Mouse (Mus musculus): ENCODE measurements around the gene Hist2h2aa1. TPM values are rescaled to one million over a fixed set of nuclear protein-coding genes. Genes with fewer than 3 reads are reported as not detected.
A peak's percentile ranks its signal among the peaks of the same experiment; 100 is the strongest.
"Not testable (repeated sequence)": the region's sequence is repeated elsewhere in the genome, so short reads cannot be mapped to it uniquely, and the experiment has no call there.

The Hist2h2aa1 gene
- polyA plus RNA-seq, 1 experiment from 2014 or later, result 19.9 TPM

DNA sequence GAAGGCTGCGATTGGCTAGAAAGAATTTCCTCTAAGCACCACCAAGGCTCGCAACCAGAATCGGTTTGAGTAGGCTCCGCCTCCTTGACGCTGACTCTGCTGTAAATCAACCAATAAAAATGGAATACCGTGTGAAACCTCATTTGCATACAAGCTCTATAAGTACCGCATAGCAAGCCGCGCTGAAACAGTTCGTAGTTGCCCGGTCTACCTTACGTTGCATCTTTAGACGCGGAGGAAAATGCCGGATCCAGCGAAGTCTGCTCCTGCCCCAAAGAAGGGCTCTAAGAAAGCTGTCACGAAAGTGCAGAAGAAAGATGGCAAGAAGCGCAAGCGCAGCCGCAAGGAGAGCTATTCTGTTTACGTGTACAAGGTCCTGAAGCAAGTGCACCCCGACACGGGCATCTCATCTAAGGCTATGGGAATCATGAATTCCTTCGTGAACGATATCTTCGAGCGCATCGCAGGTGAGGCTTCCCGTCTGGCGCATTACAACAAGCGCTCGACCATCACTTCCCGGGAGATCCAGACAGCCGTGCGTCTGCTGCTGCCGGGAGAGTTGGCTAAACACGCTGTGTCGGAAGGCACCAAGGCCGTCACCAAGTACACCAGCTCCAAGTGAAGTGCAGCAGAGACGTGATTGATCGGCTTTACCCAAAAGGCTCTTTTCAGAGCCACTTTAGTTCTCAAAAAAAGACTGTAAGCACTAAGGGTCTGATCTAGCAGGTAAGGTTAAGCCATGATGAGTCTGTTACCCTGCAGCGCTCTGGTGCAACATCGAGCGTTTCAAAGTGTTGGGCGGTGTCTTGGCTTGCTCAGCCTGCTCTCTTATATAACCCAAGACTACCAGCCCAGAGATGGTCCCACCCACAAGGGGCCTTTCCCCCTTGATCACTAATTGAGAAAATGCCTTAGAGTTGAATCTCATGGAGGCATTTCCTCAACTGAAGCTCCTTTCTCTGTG lies 24.5 kb downstream of the Hist2h2aa1 start, which contains the start of gene Hist2h2bb:
TSS of gene Hist2h2bb (plus strand) at position 242 of the 964 bp plus-strand sequence.
- Histone ChIP-seq H3K27me3 (no peaks in the 10 kb centered on the region), H3K9ac (peak within 1 kb of the TSS; percentile 72), H3K9me3 (no peaks in the 10 kb centered on the region), H3K4me1 (peaks cover 7% of the 10 kb centered on the region), H3K4me2 (replicated peaks) (peak within 1 kb of the TSS; percentile 68), H3K4me3 (peak within 1 kb of the TSS; percentile 49), H3K36me3 (no peaks in the 10 kb centered on the region), H3K27ac (peak within 1 kb of the TSS; percentile 98)
- under 1% methylated on average over 45 of the region's 45 CpGs for WGBS
- peak; percentile 93 for ATAC-seq (ENCODE audit: insufficient number of reproducible peaks, insufficient read depth, low FRiP score, low TSS enrichment)

DNA sequence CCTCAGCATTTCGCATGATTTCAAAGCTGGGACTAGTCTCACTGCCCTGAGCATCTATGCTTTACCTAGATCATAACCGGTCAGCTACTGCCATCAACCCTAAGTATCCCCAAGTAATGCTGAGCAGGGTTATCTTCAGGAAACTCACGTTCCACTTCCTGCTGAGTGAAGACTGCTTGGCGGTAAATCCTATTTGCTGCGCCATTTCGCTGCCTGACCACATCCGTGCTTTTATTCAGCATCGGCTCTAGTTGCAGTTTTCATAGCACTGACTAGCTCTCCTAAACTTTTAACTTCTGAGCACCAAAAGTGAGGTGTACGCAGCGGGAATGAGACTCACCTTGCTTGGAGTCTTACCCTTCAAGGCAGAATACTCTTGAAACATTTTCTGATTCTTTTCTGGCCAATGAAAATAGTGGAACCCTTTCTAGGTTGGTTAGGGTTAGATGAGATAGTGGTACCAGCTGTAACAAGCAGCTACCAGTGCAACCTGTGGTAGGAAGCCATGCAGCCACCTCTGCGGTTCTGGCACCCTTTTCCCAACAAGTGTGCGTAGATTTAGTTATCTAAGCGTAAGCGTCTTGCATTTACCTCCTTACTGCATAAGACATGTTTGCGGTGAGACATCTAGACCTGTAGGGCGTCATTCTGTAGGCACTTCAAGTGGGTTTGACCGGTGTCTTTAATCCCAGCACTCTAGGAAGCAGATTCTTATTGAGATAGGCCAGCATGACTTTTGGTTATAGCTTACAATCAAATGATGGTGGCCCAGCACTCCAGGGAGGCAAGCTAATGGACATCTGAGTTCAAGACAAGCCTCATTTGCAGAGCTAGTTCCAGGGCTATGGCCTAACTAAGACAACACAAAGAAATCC lies 28.5 kb downstream of the Hist2h2aa1 start:
- H3K4me1 ChIP-seq, result peaks cover 3% of the 10 kb centered on the region; the same call in 1 of the 2 replicates
- no peaks in the 10 kb centered on the region for H3K9me3 ChIP-seq
- H3K27ac ChIP-seq, result no peak overlapping the region
- no peak overlapping the region for H3K4me3 ChIP-seq
- H3K36me3 ChIP-seq, result no peaks in the 10 kb centered on the region
- no peak for ATAC-seq (ENCODE audit: insufficient number of reproducible peaks, insufficient read depth, low FRiP score, low TSS enrichment)
- H3K27me3 ChIP-seq, result no peaks in the 10 kb centered on the region
- H3K9ac ChIP-seq, result no peak overlapping the region
- H3K4me2 ChIP-seq (replicated peaks), result no peak overlapping the region
- 89% methylated on average over 17 of the region's 17 CpGs for WGBS

DNA sequence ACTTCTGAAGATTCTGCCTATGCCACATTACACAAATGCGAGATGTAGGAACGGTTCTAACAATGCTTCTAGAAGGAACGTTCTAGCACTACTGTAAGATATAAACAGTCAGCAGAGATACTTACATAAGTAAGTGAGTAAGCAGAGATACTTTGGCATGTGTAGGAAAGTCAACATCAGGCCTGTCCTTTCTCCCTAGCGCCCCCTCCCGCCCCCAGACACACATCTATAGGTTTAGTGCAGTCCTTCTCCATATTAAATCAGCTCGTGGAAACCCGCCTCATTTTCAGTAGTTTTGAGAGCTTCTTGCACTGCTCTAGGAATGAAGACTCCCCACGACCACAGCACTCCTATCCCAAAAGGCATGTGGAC lies 32.1 kb downstream of the Hist2h2aa1 start:
- Histone ChIP-seq H3K27me3 (peaks cover 3% of the 10 kb centered on the region; the same call in 1 of the 2 replicates), H3K9me3 (no peaks in the 10 kb centered on the region), H3K4me2 (replicated peaks) (peak overlapping the region; percentile 76), H3K9ac (peak overlapping the region; percentile 62), H3K4me3 (peak overlapping the region; percentile 41), H3K36me3 (no peaks in the 10 kb centered on the region), H3K27ac (peak overlapping the region; percentile 87), H3K4me1 (peaks cover 3% of the 10 kb centered on the region; the same call in 1 of the 2 replicates)
- ATAC-seq (ENCODE audit: insufficient number of reproducible peaks, insufficient read depth, low FRiP score, low TSS enrichment), result peak; percentile 31; the same call in 1 of the 2 replicates
- 14% methylated on average over 8 of the region's 8 CpGs for WGBS

DNA sequence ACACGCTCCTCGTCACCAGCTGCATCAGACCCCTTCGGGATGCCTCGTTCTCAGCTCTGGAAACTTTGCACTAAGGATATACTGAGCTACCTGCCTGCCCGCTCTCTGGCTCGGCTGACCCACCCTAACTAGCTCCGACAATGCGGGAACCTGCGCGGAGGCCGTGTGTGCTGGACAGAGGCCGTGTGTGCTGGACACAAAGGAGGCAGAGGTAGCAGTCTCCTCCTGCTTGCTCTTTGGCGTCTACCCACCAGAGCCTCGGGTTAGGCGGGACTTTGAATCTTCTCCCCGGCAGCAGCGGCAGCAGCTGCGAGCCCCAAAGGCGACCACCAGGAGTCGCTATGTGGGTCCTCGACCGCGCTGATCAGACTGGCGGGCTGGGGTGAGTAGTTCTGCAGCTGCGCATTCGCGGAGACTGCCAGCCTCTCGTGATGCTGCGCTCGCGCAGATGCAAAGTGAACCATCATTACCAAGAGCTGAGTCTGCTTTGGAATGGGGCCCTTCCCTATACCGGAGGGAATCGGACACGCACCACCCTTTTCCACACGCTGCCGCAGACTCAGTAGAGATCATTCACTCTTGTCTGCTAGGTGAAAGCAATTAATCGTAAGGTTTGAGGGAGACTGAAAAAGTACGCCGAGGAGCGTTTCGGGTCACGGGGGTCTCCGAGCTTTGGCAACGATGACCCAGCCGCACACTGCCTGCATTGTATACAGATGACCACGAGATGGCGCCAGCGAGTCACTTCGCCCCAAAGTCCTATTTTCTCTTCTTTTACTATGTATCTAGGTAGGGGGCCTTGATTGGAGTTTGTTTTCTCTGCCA lies 32.7 kb downstream of the Hist2h2aa1 start:
- H3K4me3 ChIP-seq, result peak overlapping the region; percentile 41
- ATAC-seq (ENCODE audit: insufficient number of reproducible peaks, insufficient read depth, low FRiP score, low TSS enrichment), result peak; percentile 95
- no peaks in the 10 kb centered on the region for H3K36me3 ChIP-seq
- H3K9ac ChIP-seq, result peak overlapping the region; percentile 62
- H3K9me3 ChIP-seq, result no peaks in the 10 kb centered on the region
- peaks cover 3% of the 10 kb centered on the region; the same call in 1 of the 2 replicates for H3K4me1 ChIP-seq
- peak overlapping the region; percentile 87 for H3K27ac ChIP-seq
- peak overlapping the region; percentile 76 for H3K4me2 ChIP-seq (replicated peaks)
- peaks cover 6% of the 10 kb centered on the region; the same call in 1 of the 2 replicates for H3K27me3 ChIP-seq
- under 1% methylated on average over 49 of the region's 49 CpGs for WGBS

DNA sequence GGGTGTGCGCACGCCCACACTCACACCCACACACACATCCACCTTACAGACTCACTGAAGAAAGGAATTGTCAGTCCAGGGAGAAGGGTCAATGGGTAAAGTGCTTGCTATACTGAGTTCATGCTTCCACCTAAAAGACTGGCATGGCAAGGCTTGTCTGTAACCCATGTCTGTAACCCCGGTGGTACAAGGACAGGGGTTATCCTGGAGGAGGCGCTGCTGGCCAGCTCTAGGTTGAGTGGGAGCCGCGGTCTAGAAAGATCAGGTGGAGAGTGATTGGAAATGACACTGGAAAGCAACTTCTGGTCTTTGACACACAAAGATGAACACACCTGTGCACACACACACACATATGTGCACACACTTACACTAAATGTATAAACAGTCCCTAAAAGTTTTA lies 35.4 kb downstream of the Hist2h2aa1 start:
- Histone ChIP-seq H3K4me3 (no peak overlapping the region), H3K27me3 (peaks cover 19% of the 10 kb centered on the region), H3K4me1 (peaks cover 3% of the 10 kb centered on the region; the same call in 1 of the 2 replicates), H3K36me3 (no peaks in the 10 kb centered on the region), H3K9me3 (no peaks in the 10 kb centered on the region), H3K9ac (no peak overlapping the region), H3K4me2 (replicated peaks) (no peak overlapping the region), H3K27ac (no peak overlapping the region)
- 52% methylated on average over 6 of the region's 6 CpGs for WGBS
- no peak for ATAC-seq (ENCODE audit: insufficient number of reproducible peaks, insufficient read depth, low FRiP score, low TSS enrichment)

DNA sequence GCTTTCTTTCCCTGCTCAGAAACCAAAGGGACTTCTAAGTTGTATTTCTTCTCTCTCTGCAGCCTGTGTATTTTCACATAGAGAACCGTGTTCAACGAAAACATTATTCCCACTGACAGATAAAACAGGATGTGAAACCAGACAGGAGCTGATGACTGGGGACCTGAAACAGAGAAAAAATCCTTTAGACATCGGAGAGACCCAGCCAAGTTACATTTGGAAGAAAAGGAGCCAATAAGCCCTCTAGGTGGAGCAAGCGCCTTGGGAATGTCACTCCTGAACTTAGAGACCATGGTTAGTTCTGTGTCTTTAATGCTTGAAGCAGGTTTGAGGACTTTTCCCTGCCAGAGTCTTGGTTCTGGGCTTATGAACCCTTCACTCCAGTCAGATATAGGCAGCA lies 39.2 kb downstream of the Hist2h2aa1 start:
- peak overlapping the region; percentile 35 for H3K4me2 ChIP-seq (replicated peaks)
- H3K4me1 ChIP-seq, result no peaks in the 10 kb centered on the region
- H3K27me3 ChIP-seq, result peaks cover 20% of the 10 kb centered on the region
- no peak overlapping the region for H3K9ac ChIP-seq
- 0 out of 2 replicates have a peak overlapping the region, but pooled peaks have one; percentile 8 for H3K4me3 ChIP-seq
- ATAC-seq (ENCODE audit: insufficient number of reproducible peaks, insufficient read depth, low FRiP score, low TSS enrichment), result no peak
- no peaks in the 10 kb centered on the region for H3K36me3 ChIP-seq
- 23% methylated on average over 4 of the region's 4 CpGs for WGBS
- no peak overlapping the region for H3K27ac ChIP-seq
- no peaks in the 10 kb centered on the region for H3K9me3 ChIP-seq

DNA sequence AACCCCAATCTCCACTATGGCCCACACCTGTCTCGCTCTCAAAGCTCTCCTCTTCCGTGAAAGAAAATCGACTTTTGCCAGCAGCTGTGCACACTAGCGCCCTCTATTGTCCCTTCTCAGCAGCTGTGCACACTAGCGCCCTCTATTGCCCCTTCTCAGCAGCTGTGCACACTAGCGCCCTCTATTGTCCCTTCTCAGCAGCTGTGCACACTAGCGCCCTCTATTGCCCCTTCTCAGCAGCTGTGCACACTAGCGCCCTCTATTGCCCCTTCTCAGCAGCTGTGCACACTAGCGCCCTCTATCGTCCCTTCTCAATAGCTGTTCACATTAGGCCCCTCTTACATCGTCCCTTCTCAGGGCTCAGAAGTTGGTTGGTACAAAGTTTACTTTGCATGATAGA lies 42.0 kb downstream of the Hist2h2aa1 start:
- H3K9me3 ChIP-seq; H3K4me2 ChIP-seq (replicated peaks); H3K4me1 ChIP-seq; H3K9ac ChIP-seq; ATAC-seq (ENCODE audit: insufficient number of reproducible peaks, insufficient read depth, low FRiP score, low TSS enrichment); H3K27ac ChIP-seq; H3K36me3 ChIP-seq; H3K4me3 ChIP-seq: not testable (repeated sequence)
- WGBS, result 90% methylated on average over 11 of the region's 11 CpGs
- H3K27me3 ChIP-seq, result peaks cover 18% of the 10 kb centered on the region

DNA sequence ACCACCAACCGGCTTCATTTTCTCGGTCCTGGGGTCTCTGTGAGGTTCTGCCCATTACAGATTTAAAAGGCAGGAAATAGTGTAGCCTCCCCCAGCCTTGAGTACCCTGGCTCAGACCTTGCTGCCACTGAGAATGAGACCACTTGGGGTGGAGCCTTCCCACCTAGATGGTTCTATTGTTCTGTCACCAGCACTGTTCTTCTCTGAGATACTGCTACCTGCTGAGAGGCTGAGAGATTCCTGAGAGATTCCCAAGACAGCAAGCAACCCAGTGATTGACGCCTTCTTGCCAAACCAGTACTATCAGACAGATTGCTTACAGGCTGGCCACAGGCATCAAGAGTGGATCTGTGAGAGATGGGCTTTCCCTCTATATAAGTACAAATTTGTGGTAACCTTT lies 43.9 kb downstream of the Hist2h2aa1 start:
- Histone ChIP-seq H3K9ac (no peak overlapping the region), H3K27ac (no peak overlapping the region), H3K27me3 (0 out of 2 replicates have a peak, but pooled peaks cover 5% of the 10 kb centered on the region), H3K4me3 (no peak overlapping the region), H3K4me1 (no peaks in the 10 kb centered on the region), H3K4me2 (replicated peaks) (no peak overlapping the region), H3K36me3 (no peaks in the 10 kb centered on the region), H3K9me3 (no peaks in the 10 kb centered on the region)
- no peak for ATAC-seq (ENCODE audit: insufficient number of reproducible peaks, insufficient read depth, low FRiP score, low TSS enrichment)
- 72% methylated on average over 3 of the region's 3 CpGs for WGBS

DNA sequence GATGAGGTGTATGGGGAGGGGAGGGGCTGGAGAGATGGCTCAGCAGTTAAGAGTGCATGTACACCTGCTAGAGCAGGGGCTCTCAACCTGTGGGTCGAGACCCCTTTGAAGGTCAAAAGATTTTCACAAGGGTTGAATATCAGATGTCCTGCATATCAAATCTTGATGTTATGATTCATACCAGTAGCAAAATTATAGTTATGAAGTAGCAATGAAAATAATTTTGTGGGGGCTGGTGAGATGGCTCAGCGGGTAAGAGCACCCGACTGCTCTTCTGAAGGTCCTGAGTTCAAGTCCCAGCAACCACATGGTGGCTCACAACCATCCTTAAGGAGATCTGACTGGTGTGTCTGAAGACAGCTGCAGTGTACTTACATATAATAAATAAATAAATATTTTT lies 45.4 kb downstream of the Hist2h2aa1 start:
- H3K4me1 ChIP-seq; H3K9ac ChIP-seq; ATAC-seq (ENCODE audit: insufficient number of reproducible peaks, insufficient read depth, low FRiP score, low TSS enrichment); H3K27ac ChIP-seq; H3K27me3 ChIP-seq; H3K4me2 ChIP-seq (replicated peaks); H3K9me3 ChIP-seq; H3K4me3 ChIP-seq; H3K36me3 ChIP-seq: not testable (repeated sequence)
- WGBS, result 90% methylated on average over 3 of the region's 3 CpGs

DNA sequence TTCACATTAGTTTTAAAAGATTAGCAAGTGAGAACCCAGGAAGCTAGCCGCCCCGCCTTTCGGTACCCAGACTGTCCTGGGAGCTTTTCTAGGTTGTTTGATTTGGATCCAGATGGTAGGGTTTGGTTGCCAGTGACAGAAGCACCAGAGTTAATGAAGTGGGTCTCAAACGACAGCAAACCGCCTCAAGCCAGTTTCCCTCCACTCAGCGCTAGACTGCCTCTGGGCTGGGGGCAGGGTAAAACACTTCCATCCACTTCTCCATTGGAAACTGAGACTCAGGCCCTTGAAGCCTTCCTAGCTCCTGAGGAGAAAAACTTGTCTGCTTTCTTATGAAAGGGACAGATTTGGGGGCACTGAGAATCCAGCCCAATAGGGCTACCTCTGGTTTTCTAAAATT lies 47.3 kb downstream of the Hist2h2aa1 start:
- 51% methylated on average over 6 of the region's 6 CpGs for WGBS
- H3K27me3 ChIP-seq, result no peaks in the 10 kb centered on the region

DNA sequence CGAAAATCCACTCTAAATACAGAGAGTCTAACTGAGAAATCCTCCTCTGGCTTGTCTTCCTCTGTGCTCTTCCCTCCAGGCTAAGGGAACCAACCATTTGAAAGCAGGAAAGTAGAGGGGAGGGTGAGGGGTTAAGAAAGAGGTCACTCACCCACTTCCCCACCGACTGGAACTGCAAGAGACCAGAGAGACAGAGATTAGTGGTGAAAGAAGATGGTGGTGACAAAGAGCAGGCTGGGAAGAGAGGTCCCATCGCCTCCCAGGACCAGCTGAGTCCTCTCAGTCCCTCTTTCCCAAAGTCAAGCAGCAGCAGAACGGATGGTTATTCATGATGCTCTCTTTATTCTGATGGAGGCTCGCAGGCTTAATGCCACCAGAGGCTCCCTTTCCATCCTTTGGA lies 48.1 kb downstream of the Hist2h2aa1 start:
- no peaks in the 10 kb centered on the region; the same call in 1 of the 2 replicates for H3K9me3 ChIP-seq
- no peak overlapping the region for H3K27ac ChIP-seq
- H3K4me2 ChIP-seq (replicated peaks), result no peak overlapping the region
- H3K27me3 ChIP-seq, result no peaks in the 10 kb centered on the region
- no peaks in the 10 kb centered on the region for H3K36me3 ChIP-seq
- no peak overlapping the region for H3K9ac ChIP-seq
- no peaks in the 10 kb centered on the region for H3K4me1 ChIP-seq
- no peak for ATAC-seq (ENCODE audit: insufficient number of reproducible peaks, insufficient read depth, low FRiP score, low TSS enrichment)
- WGBS, result 32% methylated on average over 5 of the region's 5 CpGs
- no peak overlapping the region for H3K4me3 ChIP-seq

More for the DNA sequence above, 47.3 kb downstream of the Hist2h2aa1 start:
- Histone ChIP-seq H3K9me3 (no peaks in the 10 kb centered on the region; the same call in 1 of the 2 replicates), H3K4me2 (replicated peaks) (no peak overlapping the region), H3K36me3 (no peaks in the 10 kb centered on the region), H3K4me3 (no peak overlapping the region), H3K9ac (no peak overlapping the region), H3K4me1 (no peaks in the 10 kb centered on the region), H3K27ac (no peak overlapping the region)
- no peak for ATAC-seq (ENCODE audit: insufficient number of reproducible peaks, insufficient read depth, low FRiP score, low TSS enrichment)
